Mouse (Mus musculus): ENCODE measurements around the gene Trim65. TPM values are rescaled to one million over a fixed set of nuclear protein-coding genes. Genes with fewer than 3 reads are reported as not detected.

The Trim65 gene
- polyA plus RNA-seq, 1 experiment from 2014 or later: 5.7 TPM

GRCm38 (mm10) chr11:116081081-116081480 lies 49.8 kb downstream of the Trim65 start:
- H3K27me3 ChIP-seq (replicated peaks): no peaks in the 10 kb centered on the region
- no peak overlapping the region for H3K4me3 ChIP-seq (replicated peaks)
- 63% methylated on average over 6 of the region's 6 CpGs for WGBS
- no peak overlapping the region for H3K27ac ChIP-seq
- H3K4me1 ChIP-seq: peaks cover 29% of the 10 kb centered on the region
- H3K4me2 ChIP-seq: no peak overlapping the region
- ATAC-seq (ENCODE audit: insufficient read depth, low FRiP score, low read depth): no peak
- H3K36me3 ChIP-seq: peaks cover 45% of the 10 kb centered on the region
- no peaks in the 10 kb centered on the region for H3K9me3 ChIP-seq
- H3K9ac ChIP-seq: no peak overlapping the region

- no peak for ATAC-seq (ENCODE audit: insufficient read depth, low FRiP score, low read depth)
Observed at GRCm38 (mm10) chr11:116079511-116079910, 51.4 kb downstream of the Trim65 start.

GRCm38 (mm10) chr11:116078676-116079320 lies 52.1 kb downstream of the Trim65 start:
- no peaks in the 10 kb centered on the region for H3K27me3 ChIP-seq (replicated peaks)
- ATAC-seq (ENCODE audit: insufficient read depth, low FRiP score, low read depth): no peak
- no peak overlapping the region for H3K9ac ChIP-seq
- H3K27ac ChIP-seq: peak overlapping the region; percentile 9; the same call in 1 of the 2 replicates
- 59% methylated on average over 10 of the region's 10 CpGs for WGBS
- H3K36me3 ChIP-seq: peaks cover 42% of the 10 kb centered on the region
- H3K4me2 ChIP-seq: no peak overlapping the region
- H3K4me1 ChIP-seq: peaks cover 17% of the 10 kb centered on the region
- H3K9me3 ChIP-seq: no peaks in the 10 kb centered on the region
- no peak overlapping the region for H3K4me3 ChIP-seq (replicated peaks)

More at GRCm38 (mm10) chr11:116079511-116079910, 51.4 kb downstream of the Trim65 start:
- WGBS: 71% methylated on average over 10 of the region's 10 CpGs
- H3K9me3 ChIP-seq: no peaks in the 10 kb centered on the region
- no peaks in the 10 kb centered on the region for H3K27me3 ChIP-seq (replicated peaks)
- peaks cover 45% of the 10 kb centered on the region for H3K36me3 ChIP-seq
- peaks cover 18% of the 10 kb centered on the region for H3K4me1 ChIP-seq
- H3K9ac ChIP-seq: no peak overlapping the region
- no peak overlapping the region for H3K4me2 ChIP-seq
- H3K27ac ChIP-seq: no peak overlapping the region
- H3K4me3 ChIP-seq (replicated peaks): no peak overlapping the region

GRCm38 (mm10) chr11:116078221-116078620 lies 52.7 kb downstream of the Trim65 start:
- H3K4me3 ChIP-seq (replicated peaks): peak overlapping the region; percentile 28
- 9% methylated on average over 16 of the region's 16 CpGs for WGBS
- peaks cover 37% of the 10 kb centered on the region for H3K36me3 ChIP-seq
- no peaks in the 10 kb centered on the region for H3K27me3 ChIP-seq (replicated peaks)
- H3K9me3 ChIP-seq: no peaks in the 10 kb centered on the region
- H3K4me2 ChIP-seq: peak overlapping the region; percentile 54
- 0 out of 2 replicates have a peak, but pooled peaks have one; percentile 32 for ATAC-seq (ENCODE audit: insufficient read depth, low FRiP score, low read depth)
- no peak overlapping the region for H3K9ac ChIP-seq
- peak overlapping the region; percentile 89 for H3K27ac ChIP-seq
- peaks cover 17% of the 10 kb centered on the region for H3K4me1 ChIP-seq

- Histone ChIP-seq H3K9ac (0 out of 2 replicates have a peak within 1 kb of the TSS, but pooled peaks have one; percentile 1), H3K4me3 (replicated peaks) (peak within 1 kb of the TSS; percentile 28), H3K4me1 (peaks cover 17% of the 10 kb centered on the region), H3K27me3 (replicated peaks) (no peaks in the 10 kb centered on the region), H3K36me3 (peaks cover 33% of the 10 kb centered on the region), H3K4me2 (peak within 1 kb of the TSS; percentile 54), H3K27ac (peak within 1 kb of the TSS; percentile 89), H3K9me3 (no peaks in the 10 kb centered on the region)
- WGBS: 54% methylated on average over 22 of the region's 22 CpGs
- peak; percentile 82 for ATAC-seq (ENCODE audit: insufficient read depth, low FRiP score, low read depth)
Observed at GRCm38 (mm10) chr11:116077446-116078204, 53.3 kb downstream of the Trim65 start, which contains the start of gene Unc13d. Unc13d (minus strand) TSS chr11:116077961.

GRCm38 (mm10) chr11:116076836-116077235 lies 54.1 kb downstream of the Trim65 start:
- Histone ChIP-seq H3K4me3 (replicated peaks) (peak overlapping the region; percentile 28), H3K4me2 (peak overlapping the region; percentile 54), H3K36me3 (peaks cover 25% of the 10 kb centered on the region), H3K27ac (peak overlapping the region; percentile 89; the same call in 1 of the 2 replicates), H3K4me1 (peaks cover 17% of the 10 kb centered on the region), H3K27me3 (replicated peaks) (no peaks in the 10 kb centered on the region), H3K9ac (no peak overlapping the region), H3K9me3 (no peaks in the 10 kb centered on the region)
- ATAC-seq (ENCODE audit: insufficient read depth, low FRiP score, low read depth): no peak
- WGBS: 68% methylated on average over 7 of the region's 7 CpGs

GRCm38 (mm10) chr11:116076266-116076540 lies 54.7 kb downstream of the Trim65 start:
- no peaks in the 10 kb centered on the region for H3K9me3 ChIP-seq
- no peak for ATAC-seq (ENCODE audit: insufficient read depth, low FRiP score, low read depth)
- H3K36me3 ChIP-seq: peaks cover 19% of the 10 kb centered on the region
- H3K27ac ChIP-seq: no peak overlapping the region
- H3K4me2 ChIP-seq: peak overlapping the region; percentile 54; the same call in 1 of the 2 replicates
- WGBS: 45% methylated on average over 7 of the region's 7 CpGs
- no peak overlapping the region for H3K9ac ChIP-seq
- H3K4me1 ChIP-seq: peaks cover 16% of the 10 kb centered on the region
- H3K4me3 ChIP-seq (replicated peaks): no peak overlapping the region
- no peaks in the 10 kb centered on the region for H3K27me3 ChIP-seq (replicated peaks)

- H3K4me2 ChIP-seq: 0 out of 2 replicates have a peak overlapping the region, but pooled peaks have one; percentile 2
- H3K4me3 ChIP-seq (replicated peaks): no peak overlapping the region
- no peak overlapping the region for H3K9ac ChIP-seq
- H3K36me3 ChIP-seq: peaks cover 15% of the 10 kb centered on the region; the same call in 1 of the 2 replicates
- no peak for ATAC-seq (ENCODE audit: insufficient read depth, low FRiP score, low read depth)
- WGBS: 44% methylated on average over 20 of the region's 20 CpGs
- H3K4me1 ChIP-seq: peaks cover 13% of the 10 kb centered on the region
- H3K27me3 ChIP-seq (replicated peaks): no peaks in the 10 kb centered on the region
- no peaks in the 10 kb centered on the region for H3K9me3 ChIP-seq
- no peak overlapping the region for H3K27ac ChIP-seq
Observed at GRCm38 (mm10) chr11:116075539-116076265, 55.2 kb downstream of the Trim65 start.

- H3K27ac ChIP-seq: no peak overlapping the region
- no peak overlapping the region for H3K4me3 ChIP-seq (replicated peaks)
- H3K27me3 ChIP-seq (replicated peaks): no peaks in the 10 kb centered on the region
- H3K4me1 ChIP-seq: peaks cover 13% of the 10 kb centered on the region
- 58% methylated on average over 7 of the region's 7 CpGs for WGBS
- no peak for ATAC-seq (ENCODE audit: insufficient read depth, low FRiP score, low read depth)
- 0 out of 2 replicates have a peak, but pooled peaks cover 6% of the 10 kb centered on the region for H3K36me3 ChIP-seq
- no peaks in the 10 kb centered on the region for H3K9me3 ChIP-seq
- no peak overlapping the region for H3K9ac ChIP-seq
- no peak overlapping the region for H3K4me2 ChIP-seq
Observed at GRCm38 (mm10) chr11:116074436-116074991, 56.4 kb downstream of the Trim65 start.

- WGBS: 68% methylated on average over 3 of the region's 3 CpGs
- no peak for ATAC-seq (ENCODE audit: insufficient read depth, low FRiP score, low read depth)
- H3K4me2 ChIP-seq: no peak overlapping the region
- no peak overlapping the region for H3K27ac ChIP-seq
- H3K27me3 ChIP-seq (replicated peaks): no peaks in the 10 kb centered on the region
- H3K4me1 ChIP-seq: 0 out of 2 replicates have a peak, but pooled peaks cover 10% of the 10 kb centered on the region
- H3K4me3 ChIP-seq (replicated peaks): no peak overlapping the region
- H3K9ac ChIP-seq: no peak overlapping the region
- H3K9me3 ChIP-seq: no peaks in the 10 kb centered on the region
- H3K36me3 ChIP-seq: no peaks in the 10 kb centered on the region
Observed at GRCm38 (mm10) chr11:116072608-116073007, 58.3 kb downstream of the Trim65 start.
